In the genomic region with DNA sequence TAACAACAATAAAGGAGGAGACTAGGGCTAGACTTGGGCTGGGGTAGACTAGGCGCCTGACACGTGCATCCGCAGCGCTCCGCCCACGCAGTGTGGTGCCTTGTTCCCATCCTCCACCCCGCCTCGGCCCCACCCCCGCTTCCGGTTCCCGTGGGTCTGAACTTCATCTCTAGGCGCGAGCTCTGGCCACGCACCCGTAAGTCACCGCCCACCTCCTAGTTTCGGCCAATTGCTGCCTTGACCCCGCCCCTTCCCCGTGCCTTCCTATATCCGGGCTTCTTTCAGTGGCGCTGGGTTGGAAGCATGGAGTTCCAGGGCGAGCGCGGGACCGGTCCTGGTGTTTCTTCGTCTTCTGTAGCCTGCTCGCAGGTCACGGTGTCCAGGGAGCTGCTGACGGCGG, we compare ENCODE assay signal across 8 mouse cellular contexts. TPM values are rescaled to one million over a fixed set of nuclear protein-coding genes. Genes with fewer than 3 reads are reported as not detected.
A peak's percentile ranks its signal among the peaks of the same experiment; 100 is the strongest.
DNase-seq lines count a peak whose midpoint lies in the region; ATAC-seq and TF ChIP-seq lines count a peak whose summit lies in the region.

TSS of gene D10Wsu102e (plus strand) at position 266 of the 400 bp plus-strand sequence.

- TF ChIP-seq POLR2A in CH12.LX (IDR thresholded peaks at IDR 0.05; ENCODE audit: low read depth, low read length): peak; percentile 91

- peak; percentile 98 for ATAC-seq in forebrain, embryonic 11.5 days (replicated peaks; ENCODE audit: low FRiP score)
- ATAC-seq in heart, embryonic 16.5 days (replicated peaks; ENCODE audit: extremely low read depth, insufficient read depth, low FRiP score): peak; percentile 97
- ATAC-seq in liver, embryonic 15.5 days (ENCODE audit: insufficient read depth): peak; percentile 97
- ATAC-seq in neural tube, embryonic 12.5 days (ENCODE audit: low FRiP score, low read depth): peak; percentile 98

- H3K4me2 ChIP-seq in CH12.LX (ENCODE audit: insufficient read depth, low read depth, poor library complexity, severe bottlenecking): peak within 1 kb of the TSS; percentile 86
- H3K4me2 ChIP-seq in forebrain, embryonic 11.5 days (ENCODE audit: low read depth, low read length, severe bottlenecking): peak within 1 kb of the TSS; percentile 74
- H3K4me2 ChIP-seq in heart, embryonic 16.5 days (ENCODE audit: low read depth, low read length): peak within 1 kb of the TSS; percentile 73
- H3K4me2 ChIP-seq in liver, embryonic 15.5 days: peak within 1 kb of the TSS; percentile 97
- H3K4me2 ChIP-seq in neural tube, embryonic 12.5 days (replicated peaks): peak within 1 kb of the TSS; percentile 84

- H3K36me3 ChIP-seq in CH12.LX (replicated peaks in 1 of 2; ENCODE audit: control insufficient read depth in 1 of 2, insufficient read depth in 1 of 2, low read length in 1 of 2): peaks cover 25 to 28% of the 10 kb centered on the region in 2 experiments
- H3K36me3 ChIP-seq in forebrain, embryonic 11.5 days (ENCODE audit: control insufficient read depth, insufficient read depth, low read length): no peaks in the 10 kb centered on the region; the same call in 1 of the 2 replicates
- H3K36me3 ChIP-seq in heart, embryonic 16.5 days (ENCODE audit: control insufficient read depth, insufficient read depth): peaks cover 5% of the 10 kb centered on the region; the same call in 1 of the 2 replicates
- H3K36me3 ChIP-seq in liver, embryonic 15.5 days (replicated peaks): peaks cover 27% of the 10 kb centered on the region
- H3K36me3 ChIP-seq in neural tube, embryonic 12.5 days: peaks cover 25% of the 10 kb centered on the region

- in situ Hi-C loops in CH12.LX (cut with MboI; ENCODE audit: low pct_ligation_motif_present, low pct_unique_long_range_greater_than_20kb, low sequenced_read_pairs): no loop called here

- no peak within 1 kb of the TSS for H3K27ac ChIP-seq in CH12.LX (ENCODE audit: insufficient read depth, low read depth)
- peak within 1 kb of the TSS; percentile 62 for H3K27ac ChIP-seq in forebrain, embryonic 11.5 days (ENCODE audit: low read depth, low read length)
- peak within 1 kb of the TSS; percentile 81 for H3K27ac ChIP-seq in heart, embryonic 16.5 days (ENCODE audit: low read length)
- H3K27ac ChIP-seq in liver, embryonic 15.5 days (replicated peaks): peak within 1 kb of the TSS; percentile 60
- H3K27ac ChIP-seq in neural tube, embryonic 12.5 days: peak within 1 kb of the TSS; percentile 38; the same call in 1 of the 2 replicates

- TF ChIP-seq CTCF in CH12.LX (conservative IDR thresholded peaks at IDR 0.05 in 1 of 2, IDR thresholded peaks at IDR 0.05 in 1 of 2; ENCODE audit: low read depth in 2 of 2, low read length in 2 of 2): no peak

- H3K9ac ChIP-seq in CH12.LX (ENCODE audit: insufficient read depth, low read depth): peak within 1 kb of the TSS; percentile 71
- H3K9ac ChIP-seq in forebrain, embryonic 11.5 days (ENCODE audit: low read length): peak within 1 kb of the TSS; percentile 83
- peak within 1 kb of the TSS; percentile 79 for H3K9ac ChIP-seq in heart, embryonic 16.5 days (ENCODE audit: low read length)
- peak within 1 kb of the TSS; percentile 78 for H3K9ac ChIP-seq in liver, embryonic 15.5 days
- H3K9ac ChIP-seq in neural tube, embryonic 12.5 days: peak within 1 kb of the TSS; percentile 90

- peaks cover 9 to 48% of the 10 kb centered on the region in 2 experiments for H3K4me1 ChIP-seq in CH12.LX (ENCODE audit: control insufficient read depth in 1 of 2, insufficient read depth in 2 of 2)
- H3K4me1 ChIP-seq in forebrain, embryonic 11.5 days (replicated peaks; ENCODE audit: control insufficient read depth, insufficient read depth, low read length): peaks cover 5% of the 10 kb centered on the region
- H3K4me1 ChIP-seq in heart, embryonic 16.5 days (ENCODE audit: control insufficient read depth, insufficient read depth, low read length): peaks cover 18% of the 10 kb centered on the region
- peaks cover 35% of the 10 kb centered on the region for H3K4me1 ChIP-seq in liver, embryonic 15.5 days (replicated peaks)
- peaks cover 11% of the 10 kb centered on the region for H3K4me1 ChIP-seq in neural tube, embryonic 12.5 days

- no peaks in the 10 kb centered on the region for H3K9me3 ChIP-seq in CH12.LX (replicated peaks; ENCODE audit: low read length)
- H3K9me3 ChIP-seq in forebrain, embryonic 11.5 days (ENCODE audit: control insufficient read depth, low read length): no peaks in the 10 kb centered on the region
- no peaks in the 10 kb centered on the region for H3K9me3 ChIP-seq in heart, embryonic 16.5 days (replicated peaks; ENCODE audit: control insufficient read depth, low read length)
- no peaks in the 10 kb centered on the region for H3K9me3 ChIP-seq in liver, embryonic 15.5 days (replicated peaks)
- H3K9me3 ChIP-seq in neural tube, embryonic 12.5 days: no peaks in the 10 kb centered on the region

- no peak for TF ChIP-seq RAD21 in CH12.LX (IDR thresholded peaks at IDR 0.05; ENCODE audit: low read depth, low read length)

- peak within 1 kb of the TSS; percentile 92 to 100 (median 92) for H3K4me3 ChIP-seq in CH12.LX (replicated peaks in 1 of 3; ENCODE audit: low read depth in 2 of 3, low read length in 2 of 3, poor library complexity in 1 of 3)
- H3K4me3 ChIP-seq in forebrain, embryonic 11.5 days (ENCODE audit: low read depth, low read length): peak within 1 kb of the TSS; percentile 89
- H3K4me3 ChIP-seq in heart, embryonic 16.5 days (ENCODE audit: low read length): peak within 1 kb of the TSS; percentile 68
- peak within 1 kb of the TSS; percentile 88 for H3K4me3 ChIP-seq in liver, embryonic 15.5 days (replicated peaks)
- peak within 1 kb of the TSS; percentile 82 for H3K4me3 ChIP-seq in neural tube, embryonic 12.5 days

- TF ChIP-seq EP300 in CH12.LX (IDR thresholded peaks at IDR 0.05; ENCODE audit: low read length): no peak

- dilution Hi-C loops in CH12.LX (cut with MboI; ENCODE audit: extremely low pct_ligation_motif_present, extremely low pct_unique_long_range_greater_than_20kb, low sequenced_read_pairs): no loop called here

- H3K27me3 ChIP-seq in CH12.LX (replicated peaks): no peaks in the 10 kb centered on the region
- H3K27me3 ChIP-seq in forebrain, embryonic 11.5 days (ENCODE audit: control insufficient read depth, insufficient read depth, low read length): no peaks in the 10 kb centered on the region
- no peaks in the 10 kb centered on the region for H3K27me3 ChIP-seq in heart, embryonic 16.5 days (ENCODE audit: control insufficient read depth, insufficient read depth, low read length)
- no peaks in the 10 kb centered on the region for H3K27me3 ChIP-seq in liver, embryonic 15.5 days
- no peaks in the 10 kb centered on the region for H3K27me3 ChIP-seq in neural tube, embryonic 12.5 days (replicated peaks)

- under 1% methylated on average over 30 of the region's 30 CpGs for WGBS in forebrain, embryonic 11.5 days
- under 1% methylated on average over 30 of the region's 30 CpGs for WGBS in heart, embryonic 16.5 days
- 0% methylated on average over 30 of the region's 30 CpGs for WGBS in liver, embryonic 15.5 days (ENCODE audit: insufficient replicate concordance)
- WGBS in neural tube, embryonic 12.5 days: under 1% methylated on average over 30 of the region's 30 CpGs

- H3K79me2 ChIP-seq in CH12.LX (replicated peaks; ENCODE audit: control insufficient read depth, extremely low read depth, insufficient read depth, poor library complexity, severe bottlenecking): peaks cover 27% of the 10 kb centered on the region

- peak; percentile 98 for DNase-seq in CH12.LX (ENCODE audit: extremely low read depth)
- peak; percentile 93 for DNase-seq in c-Kit-positive CD71-positive TER-119-negative erythroid progenitor cells, embryonic 14.5 days (ENCODE audit: low read depth)
- DNase-seq in forebrain, embryonic 11.5 days (ENCODE audit: low spot score): peak; percentile 98
- DNase-seq in kidney, postnatal 36 days: peak; percentile 99
- DNase-seq in telencephalon, adult 2 months (ENCODE audit: low read depth, low spot score): peak; percentile 96

TF ChIP-seq in CH12.LX, 34 proteins besides CTCF, POLR2A, EP300 and RAD21 (continues in another document):
- TF ChIP-seq HCFC1 (IDR thresholded peaks at IDR 0.05; ENCODE audit: low read depth, low read length) (peak; percentile 72), SMC3 (IDR thresholded peaks at IDR 0.05; ENCODE audit: low read depth, low read length) (no peak), MAX (IDR thresholded peaks at IDR 0.05; ENCODE audit: low read length) (peak; percentile 95), NRF1 (IDR thresholded peaks at IDR 0.05; ENCODE audit: low read depth, low read length) (peak; percentile 54), RCOR1 (conservative IDR thresholded peaks at IDR 0.05; ENCODE audit: low read depth, low read length) (no peak), KAT2A (IDR thresholded peaks at IDR 0.05; ENCODE audit: insufficient replicate concordance, low read length) (no peak), CHD1 (IDR thresholded peaks at IDR 0.05; ENCODE audit: low read depth, low read length) (no peak), UBTF (IDR thresholded peaks at IDR 0.05; ENCODE audit: low read depth, low read length) (no peak), ELF1 (IDR thresholded peaks at IDR 0.05; ENCODE audit: low read depth, low read length) (peak; percentile 92), MXI1 (IDR thresholded peaks at IDR 0.05; ENCODE audit: low read depth, low read length) (peak; percentile 96), TBP (conservative IDR thresholded peaks at IDR 0.05; ENCODE audit: low read depth, low read length) (0 out of 2 replicates have a peak, but pooled peaks have one; percentile 38), USF2 (conservative IDR thresholded peaks at IDR 0.05; ENCODE audit: low read depth, low read length) (no peak), JUND (conservative IDR thresholded peaks at IDR 0.05; ENCODE audit: low read depth, low read length) (no peak), ZMIZ1 (IDR thresholded peaks at IDR 0.05; ENCODE audit: low read depth, low read length) (peak; percentile 25; the same call in 1 of the 2 replicates), PAX5 (IDR thresholded peaks at IDR 0.05; ENCODE audit: low read length) (no peak), BHLHE40 (IDR thresholded peaks at IDR 0.05; ENCODE audit: low read depth, low read length) (peak; percentile 98), ETS1 (conservative IDR thresholded peaks at IDR 0.05; ENCODE audit: low read depth, low read length) (no peak; the same call in 1 of the 2 replicates), ZNF384 (IDR thresholded peaks at IDR 0.05; ENCODE audit: low read depth, low read length) (no peak), MYC (IDR thresholded peaks at IDR 0.05; ENCODE audit: low read depth, low read length) (peak; percentile 98)

RNA-seq across cellular contexts. Expression of gene D10Wsu102e, which starts in this region (rescaled TPM):
- total RNA-seq in CH12.LX (2012; rRNA removed) (1.5 and 1.6 TPM in 2 replicates), CH12.LX (2014; rRNA removed) (0.95 and 1.0 TPM in 2 replicates)
- 1.6 TPM in 2 replicates for polyA plus RNA-seq in CH12.LX (2012; ENCODE audit: insufficient read length, low read depth)
- polyA plus RNA-seq in forebrain, embryonic 11.5 days (2014; fragmentation: Nextera tagmentation; extraction: Ambion mirVana): 1.4 and 1.6 TPM in 2 replicates
- 0.37 and 0.39 TPM in 2 replicates for polyA plus RNA-seq in heart, embryonic 16.5 days (2015; fragmentation: Nextera tagmentation; extraction: Ambion mirVana)
- polyA plus RNA-seq in liver, embryonic 15.5 days (2015; fragmentation: Nextera tagmentation; extraction: Ambion mirVana): 0.18 and 0.22 TPM in 2 replicates
- 0.93 and 1.00 TPM in 2 replicates for polyA plus RNA-seq in neural tube, embryonic 12.5 days (2016; fragmentation: Nextera tagmentation; extraction: Ambion mirVana)

Comparison
In these comparisons a context has a peak if more than half of its experiments do, and no peak if none do; other contexts are left out.
1. Peak in ATAC-seq, H3K4me3 ChIP-seq, H3K27ac ChIP-seq, H3K9ac ChIP-seq and H3K4me2 ChIP-seq in heart, embryonic 16.5 days; RNA of the gene not detected or under 1 TPM.
2. Peak in ATAC-seq, H3K4me3 ChIP-seq, H3K27ac ChIP-seq, H3K9ac ChIP-seq and H3K4me2 ChIP-seq in liver, embryonic 15.5 days; RNA of the gene not detected or under 1 TPM.
3. Peak in ATAC-seq, H3K4me3 ChIP-seq, H3K27ac ChIP-seq, H3K9ac ChIP-seq and H3K4me2 ChIP-seq in neural tube, embryonic 12.5 days; RNA of the gene not detected or under 1 TPM.